Comparison of ENCODE assay signal across 15 mouse cellular contexts in the genomic region with DNA sequence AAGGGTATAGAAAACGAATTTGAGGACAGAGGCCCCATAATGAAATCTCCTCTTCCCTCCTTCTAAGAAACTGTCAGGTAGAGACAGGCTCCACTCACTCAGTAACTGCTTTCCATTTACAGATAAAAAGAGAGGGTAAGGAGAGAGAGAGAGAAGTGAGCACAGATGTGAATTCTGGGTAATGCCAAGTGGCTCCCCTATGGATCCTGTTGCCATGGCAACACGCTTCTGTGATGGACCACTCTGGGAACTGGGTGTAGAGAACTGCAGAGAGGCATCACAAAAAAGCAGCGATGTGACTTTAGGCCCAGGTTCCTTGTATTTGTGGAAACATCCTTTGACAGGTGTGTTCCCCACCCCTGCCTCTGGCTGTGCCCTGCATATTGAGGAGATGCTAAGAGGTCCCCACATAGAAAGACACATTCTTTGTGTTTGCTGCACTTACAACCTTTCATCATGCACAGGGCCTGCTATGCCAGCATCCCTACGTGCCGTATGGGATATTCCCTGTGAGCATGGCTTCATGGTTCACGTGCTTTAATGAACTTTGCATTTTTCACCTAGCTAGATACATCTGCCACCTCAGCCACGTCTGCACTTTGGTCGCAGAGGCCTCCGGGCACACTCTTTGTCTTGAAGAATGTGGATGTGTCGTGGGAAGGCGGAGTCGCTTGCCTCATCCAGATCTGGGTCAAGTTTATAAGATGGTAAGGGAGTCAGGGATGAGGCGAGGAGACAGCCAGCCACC.
DNase-seq lines count a peak whose midpoint lies in the region; ATAC-seq and TF ChIP-seq lines count a peak whose summit lies in the region.
"Had no signal": no experiment of that assay in that cellular context is flagged by ENCODE, and none has a peak within 500 bp of the region (broad histone marks: within the 10 kb centered on the region; RNA-seq: fewer than 3 reads in every experiment).

No protein-coding gene starts in this region.

- no peak for DNase-seq in kidney, postnatal 0 days (ENCODE audit: low spot score)
- peak; percentile 76 for DNase-seq in brain, embryonic 18.5 days (ENCODE audit: low read depth, low spot score)
- peak; percentile 81 for DNase-seq in hindbrain, embryonic 14.5 days (ENCODE audit: low spot score)
- DNase-seq in midbrain, postnatal 0 days (ENCODE audit: low spot score), result peak; percentile 89
- no peak for DNase-seq in T-cell, adult 2 months (ENCODE audit: low spot score)
- no peak for DNase-seq in layer of hippocampus, postnatal 10 days (ENCODE audit: low spot score in 2 of 2)
- DNase-seq: adrenal gland, postnatal 36 days; cerebellum, adult 11 months; gastrocnemius, postnatal 36 days had no signal

- H3K4me1 ChIP-seq in kidney, postnatal 0 days (replicated peaks; ENCODE audit: insufficient read depth, low read length), result no peaks in the 10 kb centered on the region
- 0 out of 2 replicates have a peak, but pooled peaks cover 4% of the 10 kb centered on the region for H3K4me1 ChIP-seq in kidney, embryonic 14.5 days (ENCODE audit: control insufficient read depth, insufficient read depth, low read length)
- peaks cover 18% of the 10 kb centered on the region for H3K4me1 ChIP-seq in hindbrain, embryonic 14.5 days (replicated peaks; ENCODE audit: control insufficient read depth, insufficient read depth, low read length)
- peaks cover 11% of the 10 kb centered on the region; the same call in 1 of the 2 replicates for H3K4me1 ChIP-seq in midbrain, postnatal 0 days (ENCODE audit: insufficient read depth, low read length)

- H3K27me3 ChIP-seq in kidney, postnatal 0 days (ENCODE audit: insufficient read depth, low read length), result no peaks in the 10 kb centered on the region
- H3K27me3 ChIP-seq in kidney, embryonic 14.5 days (ENCODE audit: control insufficient read depth, insufficient read depth, low read length), result no peaks in the 10 kb centered on the region
- no peaks in the 10 kb centered on the region for H3K27me3 ChIP-seq in hindbrain, embryonic 14.5 days (ENCODE audit: control insufficient read depth, insufficient read depth, low read length)
- no peaks in the 10 kb centered on the region for H3K27me3 ChIP-seq in midbrain, postnatal 0 days (ENCODE audit: insufficient read depth, low read length)
- H3K27me3 ChIP-seq: embryonic facial prominence, embryonic 13.5 days; heart, embryonic 13.5 days; lung, embryonic 15.5 days had no signal

- H3K27ac ChIP-seq in kidney, postnatal 0 days, result no peak overlapping the region
- H3K27ac ChIP-seq in kidney, embryonic 14.5 days (ENCODE audit: low read depth, low read length), result no peak overlapping the region
- peak overlapping the region; percentile 88 for H3K27ac ChIP-seq in hindbrain, embryonic 14.5 days
- H3K27ac ChIP-seq in midbrain, postnatal 0 days (ENCODE audit: low read depth, low read length), result peak overlapping the region; percentile 81
- H3K27ac ChIP-seq: embryonic facial prominence, embryonic 13.5 days; heart, embryonic 13.5 days; lung, embryonic 15.5 days had no signal

- no peaks in the 10 kb centered on the region for H3K9me3 ChIP-seq in kidney, postnatal 0 days (replicated peaks; ENCODE audit: low read length)
- H3K9me3 ChIP-seq in kidney, embryonic 14.5 days (ENCODE audit: control insufficient read depth, low read length), result no peaks in the 10 kb centered on the region
- no peaks in the 10 kb centered on the region for H3K9me3 ChIP-seq in hindbrain, embryonic 14.5 days (ENCODE audit: control insufficient read depth, low read length)
- no peaks in the 10 kb centered on the region for H3K9me3 ChIP-seq in midbrain, postnatal 0 days (ENCODE audit: low read length)
- H3K9me3 ChIP-seq: embryonic facial prominence, embryonic 13.5 days; heart, embryonic 13.5 days; lung, embryonic 15.5 days had no signal

- 67% methylated on average over 13 of the region's 13 CpGs for WGBS in kidney, postnatal 0 days
- 73% methylated on average over 13 of the region's 13 CpGs for WGBS in kidney, embryonic 14.5 days
- WGBS in hindbrain, embryonic 14.5 days, result 49% methylated on average over 13 of the region's 13 CpGs
- WGBS in midbrain, postnatal 0 days, result 46% methylated on average over 13 of the region's 13 CpGs

- peak; percentile 66 for ATAC-seq in kidney, postnatal 0 days (replicated peaks; ENCODE audit: low FRiP score, low read depth)
- ATAC-seq in kidney, embryonic 14.5 days (ENCODE audit: low FRiP score, low TSS enrichment), result no peak
- peak; percentile 82 for ATAC-seq in hindbrain, embryonic 14.5 days (ENCODE audit: low FRiP score)
- ATAC-seq in midbrain, postnatal 0 days (ENCODE audit: low FRiP score), result peak; percentile 74
- ATAC-seq: activated CD4-positive, CD25-positive, alpha-beta regulatory T cell, adult 4 months had no signal

- H3K9ac ChIP-seq in kidney, postnatal 0 days (ENCODE audit: low read depth, low read length), result no peak overlapping the region
- no peak overlapping the region for H3K9ac ChIP-seq in kidney, embryonic 14.5 days (ENCODE audit: low read depth, low read length)
- H3K9ac ChIP-seq in hindbrain, embryonic 14.5 days, result peak overlapping the region; percentile 22; the same call in 1 of the 2 replicates
- H3K9ac ChIP-seq in midbrain, postnatal 0 days (replicated peaks; ENCODE audit: low read length, poor library complexity, severe bottlenecking), result 0 out of 2 replicates have a peak overlapping the region, but pooled peaks have one; percentile 9
- H3K9ac ChIP-seq: embryonic facial prominence, embryonic 13.5 days; heart, embryonic 13.5 days; lung, embryonic 15.5 days had no signal

- H3K4me2 ChIP-seq in kidney, postnatal 0 days (ENCODE audit: low read length), result no peak overlapping the region
- no peak overlapping the region for H3K4me2 ChIP-seq in kidney, embryonic 14.5 days (replicated peaks; ENCODE audit: low read depth, low read length)
- no peak overlapping the region for H3K4me2 ChIP-seq in hindbrain, embryonic 14.5 days (replicated peaks)
- no peak overlapping the region for H3K4me2 ChIP-seq in midbrain, postnatal 0 days (ENCODE audit: low read depth, low read length, poor library complexity, severe bottlenecking)
- H3K4me2 ChIP-seq: embryonic facial prominence, embryonic 13.5 days; heart, embryonic 13.5 days; liver, embryonic 11.5 days; lung, embryonic 15.5 days had no signal

- no peaks in the 10 kb centered on the region for H3K36me3 ChIP-seq in kidney, postnatal 0 days (ENCODE audit: insufficient read depth, low read length)
- no peaks in the 10 kb centered on the region for H3K36me3 ChIP-seq in kidney, embryonic 14.5 days (ENCODE audit: control insufficient read depth, insufficient read depth, low read length)
- H3K36me3 ChIP-seq in hindbrain, embryonic 14.5 days (replicated peaks; ENCODE audit: control insufficient read depth, insufficient read depth), result no peaks in the 10 kb centered on the region
- no peaks in the 10 kb centered on the region for H3K36me3 ChIP-seq in midbrain, postnatal 0 days (ENCODE audit: insufficient read depth, low read length)
- H3K36me3 ChIP-seq: embryonic facial prominence, embryonic 13.5 days; heart, embryonic 13.5 days; lung, embryonic 15.5 days had no signal

- no peak overlapping the region for H3K4me3 ChIP-seq in kidney, postnatal 0 days (replicated peaks; ENCODE audit: low read depth, low read length)
- no peak overlapping the region for H3K4me3 ChIP-seq in kidney, embryonic 14.5 days (ENCODE audit: low read length)
- no peak overlapping the region for H3K4me3 ChIP-seq in hindbrain, embryonic 14.5 days (replicated peaks; ENCODE audit: low read length)
- H3K4me3 ChIP-seq in midbrain, postnatal 0 days (ENCODE audit: low read depth, low read length), result no peak overlapping the region
- H3K4me3 ChIP-seq: embryonic facial prominence, embryonic 13.5 days; heart, embryonic 13.5 days; lung, embryonic 15.5 days had no signal

- no peak for TF ChIP-seq CTCF in kidney, postnatal 0 days (IDR thresholded peaks at IDR 0.05; ENCODE audit: low read depth)
- TF ChIP-seq CTCF in midbrain, postnatal 0 days (IDR thresholded peaks at IDR 0.05), result no peak

Comparison
In these comparisons a context has a peak if more than half of its experiments do, and no peak if none do; other contexts are left out.
1. DNase-seq: peak in brain, embryonic 18.5 days (single experiment), hindbrain, embryonic 14.5 days (single experiment) and midbrain, postnatal 0 days (single experiment); none in kidney, postnatal 0 days (single experiment), T-cell, adult 2 months (single experiment) and layer of hippocampus, postnatal 10 days (0 of 2).
2. H3K27ac ChIP-seq: peak in hindbrain, embryonic 14.5 days (single experiment) and midbrain, postnatal 0 days (single experiment); none in kidney, postnatal 0 days (single experiment) and kidney, embryonic 14.5 days (single experiment).
3. H3K9ac ChIP-seq: peak in hindbrain, embryonic 14.5 days (single experiment) and midbrain, postnatal 0 days (single experiment); none in kidney, postnatal 0 days (single experiment) and kidney, embryonic 14.5 days (single experiment).